Mouse (Mus musculus) heart, postnatal 10 days (tissue): ENCODE measurements at regions not wholly inside any gene's neighbourhood (a gene's known extent, or its start where the extent isn't known, plus 50 kb on each side); places are given as distances from the start of the nearest gene placed in this dataset.
A peak's percentile ranks its signal among the peaks of the same experiment; 100 is the strongest.

Experiments
- DNase-seq, 2 experiments: peaks; one replicate each; pipeline ENCODE4 v3.0.0; 2021
- intact Hi-C: fragments of 180-260 bp; cut with DNase I; formaldehyde crosslinking; loops from one replicate; pipeline ENCODE4 v1.15.1; 2025

DNA sequence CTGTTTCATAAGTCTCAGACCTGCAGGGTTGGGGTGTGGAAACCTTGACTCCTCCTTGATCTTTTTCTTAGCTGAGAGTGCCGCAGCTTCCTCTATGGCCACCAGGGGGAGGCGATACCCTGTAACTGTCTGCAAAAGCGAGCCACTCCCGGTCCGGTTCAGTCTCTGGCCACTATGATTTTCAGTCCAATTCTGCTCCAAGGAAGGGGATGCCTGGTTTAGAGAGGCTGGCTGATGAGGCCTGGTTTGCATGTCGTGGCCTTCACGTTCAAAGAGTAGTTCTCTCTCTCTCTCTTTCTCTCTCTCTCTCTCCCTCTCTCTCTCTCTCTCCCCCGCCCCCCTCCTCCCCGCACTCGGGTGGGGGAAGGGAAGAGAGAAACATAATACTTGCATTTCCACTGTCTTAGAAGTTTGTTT lies 70.3 kb upstream of the Thpo start:
- intact Hi-C loops: loop anchor here (1.0 to 10.0 kb wide), 3 partner anchors 93 to 590 kb away; no protein-coding TSS in a partner anchor
- peak; percentile 85 to 86 for DNase-seq

DNA sequence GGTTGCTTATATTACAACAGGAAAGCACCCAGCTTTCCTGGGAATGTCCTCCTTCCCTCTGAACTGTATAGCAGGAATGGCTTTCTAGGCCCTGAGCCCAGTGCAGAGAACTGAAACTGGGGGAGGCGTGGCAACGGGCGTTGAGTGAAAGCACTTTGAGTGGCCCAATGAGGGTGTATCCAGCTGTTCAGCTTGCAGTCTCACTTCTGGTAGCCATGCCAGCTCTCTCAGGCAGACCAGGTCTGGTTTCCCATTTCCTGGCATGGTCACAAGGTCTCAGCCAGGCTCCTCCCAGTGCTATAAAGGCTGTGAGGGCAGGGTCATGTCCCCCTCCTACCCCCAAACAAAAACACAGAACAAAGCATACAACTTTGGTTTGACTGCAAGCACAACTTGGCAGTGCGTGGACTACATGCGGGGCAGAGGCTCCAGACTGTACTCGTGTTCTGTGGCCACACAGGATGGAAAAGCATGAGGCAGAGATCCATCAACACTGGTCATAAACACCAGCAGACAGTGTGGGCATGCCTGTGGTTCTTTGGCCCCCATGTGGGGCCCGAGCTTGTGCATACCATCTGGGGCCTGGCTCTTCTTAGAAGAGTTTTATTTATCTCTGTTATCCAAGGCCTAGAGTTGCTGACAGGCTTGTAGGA lies 69.1 kb upstream of the Thpo start:
- peak; percentile 20 to 37 for DNase-seq
- intact Hi-C loops: loop anchor here (1.0 to 10.0 kb wide), 3 partner anchors 274 to 591 kb away; no protein-coding TSS in a partner anchor

DNA sequence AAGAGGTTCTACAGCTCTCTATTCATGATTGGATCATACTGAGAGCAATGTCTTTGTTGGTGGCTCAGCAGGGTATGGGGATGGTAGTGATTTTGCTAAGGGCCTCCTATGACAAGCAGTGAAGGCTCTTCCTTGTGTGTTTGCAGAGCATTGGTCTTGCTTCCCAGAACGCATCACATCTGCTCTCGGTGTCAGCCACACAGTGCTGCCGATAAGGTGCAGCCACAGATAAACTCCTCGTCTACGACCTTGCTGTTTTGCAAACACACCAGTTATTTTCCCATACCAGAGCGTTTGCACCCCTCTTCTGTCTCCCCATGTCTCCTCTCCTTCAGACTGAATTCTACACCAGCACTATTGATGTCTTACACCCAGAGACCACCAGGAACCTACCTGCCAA lies 68.4 kb upstream of the Thpo start:
- intact Hi-C loops: loop anchor here (1.0 to 10.0 kb wide), 3 partner anchors 275 to 592 kb away; no protein-coding TSS in a partner anchor

DNA sequence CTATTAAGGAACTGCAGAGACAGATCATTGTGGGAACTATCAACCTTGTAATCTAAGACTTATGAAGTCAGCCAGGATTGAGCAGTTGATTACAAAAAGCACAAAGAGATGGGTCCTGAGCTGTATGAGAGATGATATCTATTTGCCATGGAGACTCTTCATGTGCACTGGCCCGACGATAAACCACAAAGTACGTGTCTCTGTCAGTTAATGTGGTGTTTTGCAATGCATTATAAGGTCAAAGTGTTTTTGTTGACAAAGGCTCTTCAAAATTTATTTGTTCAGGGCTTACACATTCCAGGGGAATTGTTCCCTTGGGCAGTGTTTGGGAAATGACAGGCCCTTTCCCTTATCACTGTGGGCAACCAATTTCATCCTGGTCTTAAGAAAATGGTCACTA lies 65.7 kb upstream of the Thpo start:
- intact Hi-C loops: loop anchor here (5.0 to 10.0 kb wide), 2 partner anchors 277 to 595 kb away; no protein-coding TSS in a partner anchor

More for the DNA sequence above, 68.4 kb upstream of the Thpo start:
- no peak for DNase-seq

DNA sequence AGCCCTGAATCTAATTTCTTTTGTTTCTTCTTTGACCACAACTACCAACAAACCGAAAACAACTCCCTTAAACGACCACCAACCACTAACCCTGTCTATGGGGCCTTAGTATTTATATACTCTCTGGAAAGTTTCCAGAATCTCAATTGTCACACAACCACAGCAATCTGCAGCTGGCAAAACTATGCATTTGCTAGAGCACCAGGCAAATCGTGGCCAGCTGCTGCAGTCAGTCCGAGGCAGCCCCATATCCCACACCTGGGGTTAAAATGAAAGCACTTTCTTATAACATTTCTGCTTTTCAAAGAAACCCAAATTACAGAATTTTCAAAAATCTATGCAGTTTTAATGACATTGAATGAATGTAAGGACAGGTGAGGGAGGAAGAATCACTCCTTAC lies 63.8 kb upstream of the Thpo start:
- intact Hi-C loops: no loop called here
- DNase-seq: no peak

More for the DNA sequence above, 65.7 kb upstream of the Thpo start:
- no peak for DNase-seq

DNA sequence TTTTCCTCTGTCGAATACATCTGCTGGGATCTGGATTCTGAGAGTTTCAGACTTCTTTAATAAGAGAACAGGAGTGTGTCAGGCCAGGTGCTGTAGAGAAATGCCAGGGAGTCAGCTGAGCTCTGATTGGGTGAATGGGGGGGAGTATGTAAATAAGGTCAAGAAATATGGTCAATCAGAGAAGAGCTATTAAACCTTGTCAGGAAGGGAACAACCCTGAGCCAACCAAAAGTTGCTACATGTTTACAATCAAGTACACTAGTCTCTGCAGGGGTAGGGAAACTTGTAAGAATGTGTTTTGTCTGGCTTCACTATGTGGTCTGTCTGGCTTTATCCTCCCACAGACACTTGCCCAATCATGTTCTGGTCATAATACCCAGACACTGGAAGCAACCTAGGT lies 60.4 kb upstream of the Thpo start:
- no peak for DNase-seq
- intact Hi-C loops: no loop called here
